Mouse (Mus musculus) heart, embryonic 15.5 days (tissue): Measurements from ENCODE around the gene Olfr410. TPM values are rescaled to one million over a fixed set of nuclear protein-coding genes. Genes with fewer than 3 reads are reported as not detected.

ENCODE experiments used
- ATAC-seq: fragments of 200-750 bp; cut with Nextera tagmentation; replicated peaks from 2 replicates; pipeline ENCODE4 v1.8.0; 2017; ENCODE audit warnings: low read depth, moderate TSS enrichment; ENCODE audit not compliant: insufficient number of reproducible peaks, insufficient read depth, low FRiP score
- H3K27ac ChIP-seq: fragments of 300-500 bp; sonication (generic); 2 replicates; pipeline ENCODE4 v1.5.1; 2015; ENCODE audit warnings: mild to moderate bottlenecking, inconsistent platforms
- H3K27me3 ChIP-seq: fragments of 300-500 bp; sonication (generic); 2 replicates; pipeline ENCODE4 v1.6.1; 2015; ENCODE audit warnings: inconsistent platforms
- H3K36me3 ChIP-seq: fragments of 300-500 bp; sonication (generic); 2 replicates; pipeline ENCODE4 v1.6.1; 2015; ENCODE audit warnings: mild to moderate bottlenecking, inconsistent platforms
- H3K4me1 ChIP-seq: fragments of 300-500 bp; sonication (generic); replicated peaks from 2 replicates; pipeline ENCODE4 v1.6.1; 2015; ENCODE audit warnings: inconsistent platforms
- H3K4me2 ChIP-seq: fragments of 300-500 bp; sonication (generic); 2 replicates; pipeline ENCODE4 v1.6.1; 2015; ENCODE audit warnings: inconsistent platforms, mild to moderate bottlenecking, moderate library complexity
- H3K4me3 ChIP-seq: fragments of 300-500 bp; sonication (generic); 2 replicates; pipeline ENCODE4 v1.5.1; 2015; ENCODE audit warnings: mild to moderate bottlenecking, inconsistent platforms
- H3K9ac ChIP-seq: fragments of 300-500 bp; sonication (generic); 2 replicates; pipeline ENCODE4 v1.6.1; 2015; ENCODE audit warnings: mild to moderate bottlenecking, inconsistent platforms
- H3K9me3 ChIP-seq: fragments of 300-500 bp; sonication (generic); replicated peaks from 2 replicates; pipeline ENCODE4 v1.6.1; 2016; ENCODE audit warnings: inconsistent platforms
- WGBS: fragments of 180-500 bp; shearing (Covaris S2); methylation state at CpG from one replicate; pipeline ENCODE4 v1.1.7; 2015; ENCODE audit warnings: mixed read lengths; 5-methylcytosine and 5-hydroxymethylcytosine counted together
- polyA plus RNA-seq: library from polyadenylated mRNA; unstranded; fragments of >200 nt; fragmentation: Nextera tagmentation; extraction: Ambion mirVana; gene quantifications from 2 replicates; pipeline ENCODE4 v1.2.1, GENCODE M21; 2015

The Olfr410 gene
- not detected in 2 replicates for polyA plus RNA-seq

DNA sequence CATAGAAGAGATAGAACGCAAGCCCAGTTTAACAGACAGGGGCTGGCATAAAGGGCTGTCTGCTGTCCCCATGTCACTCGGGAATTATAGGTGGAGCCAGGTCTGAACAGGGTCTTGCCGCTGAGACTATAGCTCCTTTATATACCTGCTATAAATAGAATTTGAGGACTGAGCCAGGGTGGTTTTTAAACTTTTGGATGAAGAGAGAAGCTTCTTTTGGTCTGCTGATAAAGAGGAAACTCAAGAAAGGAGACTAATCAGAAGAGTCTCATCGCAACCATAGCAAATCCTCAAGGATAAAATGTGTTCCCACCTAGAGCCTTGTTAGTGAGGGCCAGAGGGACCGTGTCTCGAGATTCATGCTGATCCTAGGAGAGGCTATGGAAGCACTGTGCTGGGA lies at the start of gene Olfr410:
TSS of gene Olfr410 (minus strand) at position 101 of the 400 bp plus-strand sequence.
- no peak within 1 kb of the TSS for H3K9ac ChIP-seq
- H3K27ac ChIP-seq: no peak within 1 kb of the TSS
- 71% methylated on average over 6 of the region's 6 CpGs for WGBS
- no peak within 1 kb of the TSS for H3K4me2 ChIP-seq
- no peaks in the 10 kb centered on the region for H3K36me3 ChIP-seq
- H3K9me3 ChIP-seq: no peaks in the 10 kb centered on the region
- H3K4me3 ChIP-seq: no peak within 1 kb of the TSS
- no peaks in the 10 kb centered on the region for H3K4me1 ChIP-seq
- H3K27me3 ChIP-seq: no peaks in the 10 kb centered on the region
- no peak for ATAC-seq

DNA sequence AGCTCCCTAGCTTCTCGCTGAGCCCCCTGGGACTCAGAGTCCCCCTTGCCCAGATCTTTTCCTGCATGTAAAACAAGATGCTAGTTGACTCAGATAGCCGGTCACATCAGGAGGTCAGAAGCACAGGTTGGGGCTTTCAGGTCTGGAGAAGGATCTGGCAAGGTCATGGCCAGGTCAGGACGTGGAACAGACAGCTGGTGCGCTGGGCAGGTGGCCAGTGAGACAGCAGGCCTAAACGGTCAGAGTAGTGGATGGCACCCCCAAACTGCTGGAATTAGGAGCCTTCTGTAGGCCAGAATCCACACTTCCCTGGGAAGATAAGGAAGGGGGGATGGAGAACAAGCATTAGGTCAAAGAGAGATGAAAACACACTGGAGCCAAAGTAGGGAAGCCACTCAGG lies 49.4 kb upstream of the Olfr410 start:
- 62% methylated on average over 5 of the region's 5 CpGs for WGBS
- H3K4me2 ChIP-seq: no peak overlapping the region
- no peak for ATAC-seq

DNA sequence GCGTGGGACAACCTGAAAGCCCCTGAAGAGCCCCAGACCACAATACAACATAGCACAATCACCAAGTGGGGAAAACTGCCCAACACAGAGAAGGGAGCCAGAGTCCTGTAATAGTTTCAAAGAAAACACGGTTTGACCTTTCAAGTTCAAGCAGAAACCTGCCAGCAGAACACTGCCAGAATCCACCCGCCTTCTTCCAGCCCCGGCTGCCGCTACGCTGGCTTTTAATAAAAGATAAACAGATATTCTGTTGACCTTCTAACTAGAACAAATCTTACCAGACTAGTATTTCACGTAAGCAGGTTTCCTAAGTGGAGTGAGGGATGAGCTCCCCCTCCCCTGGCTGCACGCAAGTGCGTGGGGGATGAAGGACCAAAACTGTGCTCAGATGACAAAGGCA lies 47.8 kb upstream of the Olfr410 start:
- WGBS: 51% methylated on average over 9 of the region's 9 CpGs

More for the DNA sequence above, 49.4 kb upstream of the Olfr410 start:
- Histone ChIP-seq H3K9ac (no peak overlapping the region), H3K4me1 (peaks cover 18% of the 10 kb centered on the region), H3K9me3 (no peaks in the 10 kb centered on the region), H3K27me3 (no peaks in the 10 kb centered on the region), H3K36me3 (no peaks in the 10 kb centered on the region), H3K27ac (no peak overlapping the region), H3K4me3 (no peak overlapping the region)

DNA sequence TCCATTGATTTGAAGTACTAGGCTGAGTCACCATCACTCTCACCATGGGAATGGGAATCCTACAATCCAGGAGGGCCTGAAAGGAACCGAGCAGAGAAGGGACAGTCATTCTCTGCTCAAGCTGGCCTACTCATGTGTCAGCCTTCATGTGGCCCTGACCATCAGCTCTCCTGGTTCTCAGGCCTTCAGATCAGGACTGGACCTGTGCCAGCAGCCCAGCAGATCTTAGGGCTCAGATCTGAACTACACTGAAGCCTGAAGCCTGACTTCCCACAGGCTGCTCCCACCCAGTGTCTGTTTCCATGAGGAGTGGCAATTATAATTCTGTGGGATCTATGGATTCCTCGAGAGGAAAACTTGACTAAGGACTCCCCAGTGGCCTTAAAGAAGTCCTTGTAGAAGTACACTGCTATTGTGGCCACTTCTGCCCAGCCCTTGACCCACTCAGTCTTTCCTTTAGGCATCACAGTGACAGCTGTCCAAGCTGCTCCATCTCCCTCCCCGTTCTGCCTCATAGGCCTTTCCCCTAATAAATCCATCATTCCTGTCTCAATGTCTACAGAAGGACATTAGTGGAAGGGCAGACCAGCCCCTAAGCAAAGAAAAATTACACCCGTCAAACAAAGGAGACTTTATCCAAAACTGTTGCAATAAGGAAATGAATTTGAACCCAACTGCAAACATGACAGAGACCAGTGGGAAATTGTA lies 41.5 kb upstream of the Olfr410 start:
- 61% methylated on average over 4 of the region's 4 CpGs for WGBS
- Histone ChIP-seq H3K9ac (no peak overlapping the region), H3K4me1 (no peaks in the 10 kb centered on the region)

More for the DNA sequence above, 47.8 kb upstream of the Olfr410 start:
- no peak for ATAC-seq
- Histone ChIP-seq H3K9me3 (no peaks in the 10 kb centered on the region), H3K27ac (peak overlapping the region; percentile 55), H3K4me2 (no peak overlapping the region), H3K4me3 (no peak overlapping the region), H3K9ac (no peak overlapping the region), H3K27me3 (no peaks in the 10 kb centered on the region), H3K36me3 (no peaks in the 10 kb centered on the region), H3K4me1 (peaks cover 18% of the 10 kb centered on the region)

DNA sequence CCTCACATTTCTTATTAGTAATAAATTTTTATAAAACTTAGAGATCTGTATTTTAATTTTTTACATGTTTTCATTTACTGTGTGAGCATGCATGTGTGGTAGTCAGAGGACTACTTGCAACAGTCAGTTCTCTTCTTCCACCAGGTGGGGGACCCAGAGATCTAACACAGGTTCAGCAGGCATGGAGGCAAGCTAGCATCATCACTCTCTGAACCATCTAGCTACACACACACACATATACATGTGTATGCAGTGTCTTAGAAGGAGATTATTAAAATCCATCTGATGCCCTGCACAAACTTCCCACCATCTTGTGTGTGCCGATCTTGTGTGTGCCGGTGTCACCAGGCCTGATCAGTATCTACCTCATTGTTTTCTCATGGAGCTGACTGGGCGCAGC lies 39.0 kb upstream of the Olfr410 start:
- Histone ChIP-seq H3K27ac (no peak overlapping the region), H3K4me3 (no peak overlapping the region), H3K4me2 (no peak overlapping the region), H3K27me3 (no peaks in the 10 kb centered on the region; the same call in 1 of the 2 replicates), H3K4me1 (no peaks in the 10 kb centered on the region), H3K9ac (no peak overlapping the region), H3K9me3 (no peaks in the 10 kb centered on the region), H3K36me3 (no peaks in the 10 kb centered on the region)
- 82% methylated on average over 3 of the region's 3 CpGs for WGBS
- ATAC-seq: no peak

More for the DNA sequence above, 41.5 kb upstream of the Olfr410 start:
- no peak for ATAC-seq
- Histone ChIP-seq H3K27ac (no peak overlapping the region), H3K4me2 (no peak overlapping the region), H3K27me3 (no peaks in the 10 kb centered on the region), H3K9me3 (no peaks in the 10 kb centered on the region), H3K36me3 (no peaks in the 10 kb centered on the region), H3K4me3 (no peak overlapping the region)

DNA sequence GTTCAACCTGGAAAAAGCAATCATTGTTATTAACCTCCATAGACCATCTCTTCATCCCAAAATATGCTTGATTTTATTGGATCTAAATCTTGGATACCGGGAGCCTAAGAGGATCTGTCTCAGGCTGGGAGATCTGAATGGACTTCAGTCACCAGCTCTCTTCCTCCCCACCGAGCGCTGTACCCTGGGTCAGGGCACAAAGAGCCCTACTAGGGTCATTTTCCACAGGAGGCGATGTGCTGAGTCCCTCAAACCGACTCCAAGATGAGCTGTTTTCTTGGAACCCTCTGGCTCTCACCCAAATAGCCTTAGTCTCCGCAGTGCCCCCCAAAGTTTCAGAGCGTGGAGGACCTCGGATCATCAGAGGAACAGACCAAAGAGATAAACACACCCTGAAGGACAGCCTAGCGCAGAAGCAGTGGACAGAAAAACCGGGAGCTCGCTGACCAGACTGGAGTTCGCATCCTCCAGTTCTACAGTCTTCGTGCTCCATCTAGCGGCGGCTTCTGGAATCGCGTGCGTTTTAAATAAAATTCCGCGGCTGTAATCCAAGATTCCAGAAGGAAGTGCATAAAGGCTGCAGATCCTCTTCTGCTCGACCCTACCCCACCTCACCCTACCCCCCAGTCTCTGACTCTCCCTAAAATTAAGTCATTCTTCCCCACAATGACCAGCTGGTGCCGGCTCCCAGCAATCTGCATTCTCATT lies 33.7 kb upstream of the Olfr410 start:
- H3K4me2 ChIP-seq: no peak overlapping the region
- no peaks in the 10 kb centered on the region for H3K4me1 ChIP-seq
- WGBS: 13% methylated on average over 22 of the region's 22 CpGs
- H3K9ac ChIP-seq: no peak overlapping the region
- peaks cover 15% of the 10 kb centered on the region for H3K27me3 ChIP-seq
- H3K9me3 ChIP-seq: no peaks in the 10 kb centered on the region
- no peak overlapping the region for H3K4me3 ChIP-seq
- no peak for ATAC-seq
- no peak overlapping the region for H3K27ac ChIP-seq
- H3K36me3 ChIP-seq: no peaks in the 10 kb centered on the region

DNA sequence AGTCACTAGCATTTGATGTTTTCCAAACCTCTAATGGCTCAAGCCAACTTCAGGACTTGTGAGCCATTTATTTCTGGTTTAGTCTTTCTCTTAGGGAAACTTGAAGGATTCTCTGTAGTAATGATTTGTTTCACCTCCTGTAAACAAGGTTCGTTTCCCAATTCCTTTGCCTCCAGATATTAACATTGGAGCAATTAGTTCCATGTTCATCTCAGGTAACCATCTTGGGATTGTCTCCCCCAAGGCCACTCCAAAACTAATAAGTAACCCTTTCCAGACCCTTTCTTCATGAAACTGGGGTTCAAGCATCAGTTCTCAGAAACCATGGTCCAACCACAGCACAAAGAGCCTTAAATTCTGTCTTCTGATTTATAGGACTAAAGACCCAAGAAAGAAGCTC lies 23.9 kb upstream of the Olfr410 start, which contains the start of gene Olfr412:
TSS of gene Olfr412 (plus strand) at position 301 of the 400 bp plus-strand sequence.
- Histone ChIP-seq H3K9me3 (no peaks in the 10 kb centered on the region), H3K27me3 (no peaks in the 10 kb centered on the region), H3K4me2 (no peak within 1 kb of the TSS), H3K9ac (no peak within 1 kb of the TSS), H3K4me3 (no peak within 1 kb of the TSS), H3K27ac (no peak within 1 kb of the TSS), H3K4me1 (no peaks in the 10 kb centered on the region), H3K36me3 (no peaks in the 10 kb centered on the region)
- ATAC-seq: no peak
- 71% methylated on average over 1 of the region's 1 CpGs for WGBS

DNA sequence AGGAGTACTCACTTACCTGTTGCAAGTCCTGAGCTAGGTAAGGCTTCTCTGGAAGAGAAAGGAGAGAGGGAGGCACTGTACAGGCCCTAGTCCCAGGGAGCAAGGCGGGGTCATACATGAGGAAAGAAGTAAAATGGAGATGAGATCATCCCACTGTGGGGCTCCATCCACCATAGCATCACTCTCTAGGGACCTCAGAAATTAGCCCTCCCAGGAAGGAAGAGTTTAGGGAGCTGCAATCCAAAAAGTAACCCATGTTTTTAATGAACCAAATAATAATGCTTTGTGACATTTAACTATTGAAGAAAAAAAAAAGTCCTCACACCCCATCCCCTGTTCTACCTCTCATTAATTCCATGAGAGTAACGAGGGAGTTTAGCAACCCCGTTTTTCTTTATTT lies 14.7 kb upstream of the Olfr410 start, which contains the start of gene Olfr411:
TSS of gene Olfr411 (minus strand) at position 101 of the 400 bp plus-strand sequence.
- Histone ChIP-seq H3K36me3 (no peaks in the 10 kb centered on the region), H3K27ac (no peak within 1 kb of the TSS), H3K4me3 (no peak within 1 kb of the TSS), H3K4me1 (no peaks in the 10 kb centered on the region), H3K9ac (no peak within 1 kb of the TSS), H3K27me3 (no peaks in the 10 kb centered on the region), H3K9me3 (no peaks in the 10 kb centered on the region), H3K4me2 (no peak within 1 kb of the TSS)
- ATAC-seq: no peak
- 75% methylated on average over 3 of the region's 3 CpGs for WGBS

DNA sequence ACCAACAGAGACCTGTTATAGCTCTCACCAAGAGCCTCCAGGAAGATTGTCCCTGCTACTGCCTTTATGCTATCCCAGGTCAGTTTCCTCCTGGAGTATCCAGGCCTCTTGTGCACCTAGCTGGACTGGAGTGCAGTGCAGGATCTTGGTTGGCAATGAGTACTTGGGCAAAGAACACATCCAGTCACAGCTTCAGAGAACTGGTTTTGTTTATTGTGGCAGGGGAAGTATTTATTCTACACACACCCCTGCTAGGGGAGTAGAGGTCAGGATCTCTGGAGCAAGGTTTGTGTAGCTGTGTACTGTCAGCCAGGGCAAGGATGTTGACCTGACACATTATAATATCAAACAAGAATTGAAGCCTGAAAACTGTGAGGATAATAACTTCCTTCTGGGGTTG lies 9.1 kb downstream of the Olfr410 start:
- no peak overlapping the region for H3K27ac ChIP-seq
- no peaks in the 10 kb centered on the region for H3K36me3 ChIP-seq
- H3K4me2 ChIP-seq: no peak overlapping the region
- H3K9me3 ChIP-seq: no peaks in the 10 kb centered on the region
- H3K9ac ChIP-seq: no peak overlapping the region
- no peaks in the 10 kb centered on the region for H3K4me1 ChIP-seq
- no peak overlapping the region for H3K4me3 ChIP-seq
- ATAC-seq: no peak
- no peaks in the 10 kb centered on the region for H3K27me3 ChIP-seq

DNA sequence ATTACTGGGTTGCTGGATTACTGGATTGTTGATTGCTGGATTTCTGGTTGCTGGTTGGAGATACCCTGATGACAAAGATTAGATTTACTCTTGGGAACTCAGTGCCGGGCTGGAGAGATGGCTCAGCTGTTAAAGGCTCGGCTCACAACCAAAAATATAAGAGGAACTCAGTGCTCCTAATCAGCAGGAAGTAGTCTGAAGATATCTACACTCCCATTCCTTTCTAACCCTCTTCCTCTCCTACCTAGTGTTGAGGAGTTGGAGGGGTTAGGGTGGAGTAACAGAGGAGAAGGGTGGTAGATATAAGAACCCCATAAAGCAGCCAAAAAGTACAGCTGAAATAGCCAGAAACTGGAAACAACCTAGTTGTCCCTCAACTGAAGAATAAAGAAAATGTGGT lies 11.8 kb downstream of the Olfr410 start:
- Histone ChIP-seq H3K4me1 (no peaks in the 10 kb centered on the region), H3K9ac (no peak overlapping the region), H3K27ac (no peak overlapping the region), H3K4me3 (no peak overlapping the region), H3K4me2 (no peak overlapping the region), H3K9me3 (no peaks in the 10 kb centered on the region), H3K36me3 (no peaks in the 10 kb centered on the region), H3K27me3 (no peaks in the 10 kb centered on the region)
- ATAC-seq: no peak
- WGBS: 41% methylated on average over 2 of the region's 2 CpGs

DNA sequence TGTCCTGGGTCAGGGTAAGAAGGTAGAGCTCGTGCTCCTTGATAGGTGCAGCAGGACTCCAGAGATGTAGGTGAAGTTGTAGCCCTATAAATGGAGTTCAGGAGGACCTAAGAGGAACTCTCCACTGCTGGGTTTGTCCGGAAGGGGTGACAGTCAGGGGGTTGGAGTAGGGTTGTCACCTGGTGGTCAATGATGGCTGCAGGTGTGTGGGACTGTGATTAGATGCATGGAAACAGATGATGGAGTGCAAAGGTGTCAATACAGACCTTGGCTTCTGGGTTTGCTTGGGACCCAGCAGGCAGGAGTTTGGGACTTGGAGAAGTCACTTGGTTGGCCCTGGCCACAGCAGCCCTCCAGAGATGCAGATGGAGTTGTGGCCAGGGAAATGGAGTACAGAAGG lies 50.6 kb downstream of the Olfr410 start:
- Histone ChIP-seq H3K27me3 (no peaks in the 10 kb centered on the region), H3K4me1 (no peaks in the 10 kb centered on the region), H3K9ac (no peak overlapping the region), H3K4me2 (no peak overlapping the region), H3K27ac (no peak overlapping the region), H3K9me3 (no peaks in the 10 kb centered on the region), H3K36me3 (no peaks in the 10 kb centered on the region), H3K4me3 (no peak overlapping the region)
- WGBS: 62% methylated on average over 2 of the region's 2 CpGs
- ATAC-seq: no peak
